Mouse (Mus musculus) liver, embryonic 16.5 days (tissue): ENCODE results near the gene Sypl. TPM values are rescaled to one million over a fixed set of nuclear protein-coding genes. Genes with fewer than 3 reads are reported as not detected.

Experiments used
- ATAC-seq: fragments of 200-750 bp; cut with Nextera tagmentation; 2 replicates; pipeline ENCODE4 v1.8.0; 2017; ENCODE audit warnings: low read depth, mild to moderate bottlenecking, moderate number of reproducible peaks, moderate library complexity
- H3K27ac ChIP-seq: fragments of 300-500 bp; sonication (generic); 2 replicates; pipeline ENCODE4 v1.5.1; 2014; ENCODE audit warnings: mild to moderate bottlenecking, low read length
- H3K27me3 ChIP-seq: fragments of 300-500 bp; sonication (generic); 2 replicates; pipeline ENCODE4 v1.6.1; 2014; ENCODE audit warnings: low read depth, low read length, mixed read lengths; ENCODE audit not compliant: control insufficient read depth, insufficient read depth
- H3K36me3 ChIP-seq: fragments of 300-500 bp; sonication (generic); 2 replicates; pipeline ENCODE4 v1.6.1; 2014; ENCODE audit warnings: mild to moderate bottlenecking; ENCODE audit not compliant: control insufficient read depth, insufficient read depth
- H3K4me1 ChIP-seq: fragments of 300-500 bp; sonication (generic); 2 replicates; pipeline ENCODE4 v1.6.1; 2014; ENCODE audit warnings: low read depth, low read length, mixed read lengths; ENCODE audit not compliant: control insufficient read depth
- H3K4me2 ChIP-seq: fragments of 300-500 bp; sonication (generic); 2 replicates; pipeline ENCODE4 v1.6.1; 2014; ENCODE audit warnings: low read depth, low read length, mixed read lengths
- H3K4me3 ChIP-seq: fragments of 300-500 bp; sonication (generic); 2 replicates; pipeline ENCODE4 v1.5.1; 2014; ENCODE audit warnings: low read depth, mild to moderate bottlenecking, low read length
- H3K9ac ChIP-seq: fragments of 300-500 bp; sonication (generic); 2 replicates; pipeline ENCODE4 v1.6.1; 2014; ENCODE audit warnings: low read depth, low read length
- H3K9me3 ChIP-seq: fragments of 300-500 bp; sonication (generic); replicated peaks from 2 replicates; pipeline ENCODE4 v1.6.1; 2016; ENCODE audit warnings: low read length; ENCODE audit not compliant: control insufficient read depth
- whole genome bisulfite sequencing: fragments of 180-500 bp; shearing (Covaris S2); extraction: QIAGEN DNeasy Blood & Tissue Kit; methylation state at CpG from one replicate; pipeline ENCODE4 v1.1.7; 2014; ENCODE audit not compliant: insufficient replicate concordance; 5-methylcytosine and 5-hydroxymethylcytosine counted together
- polyA plus RNA-seq: library from polyadenylated mRNA; unstranded; fragments of >200 nt; fragmentation: Nextera tagmentation; extraction: Ambion mirVana; gene quantifications from 2 replicates; pipeline ENCODE4 v1.2.1, GENCODE M21; 2015

Sypl gene
- polyA plus RNA-seq, 1 experiment from 2014 or later: 39.0 TPM

- H3K4me3 ChIP-seq: no peak overlapping the region
- no peak overlapping the region for H3K9ac ChIP-seq
- ATAC-seq: no peak
- no peaks in the 10 kb centered on the region for H3K4me1 ChIP-seq
- no peak overlapping the region for H3K4me2 ChIP-seq
- 44% methylated on average over 4 of the region's 4 CpGs for WGBS
- no peak overlapping the region for H3K27ac ChIP-seq
- no peaks in the 10 kb centered on the region for H3K9me3 ChIP-seq
- H3K27me3 ChIP-seq: no peaks in the 10 kb centered on the region
- no peaks in the 10 kb centered on the region for H3K36me3 ChIP-seq
These were observed 64.9 kb downstream of the Sypl start for GRCm38 (mm10) chr12:33018601-33019000.

GRCm38 (mm10) chr12:33020011-33020410 is 66.3 kb downstream of the Sypl start:
- H3K27ac ChIP-seq: no peak overlapping the region
- H3K9ac ChIP-seq: no peak overlapping the region
- H3K4me3 ChIP-seq: no peak overlapping the region
- 77% methylated on average over 6 of the region's 6 CpGs for WGBS
- no peak overlapping the region for H3K4me2 ChIP-seq
- no peaks in the 10 kb centered on the region for H3K4me1 ChIP-seq
- no peaks in the 10 kb centered on the region for H3K27me3 ChIP-seq
- H3K9me3 ChIP-seq: no peaks in the 10 kb centered on the region
- no peaks in the 10 kb centered on the region for H3K36me3 ChIP-seq
- ATAC-seq: no peak

- Histone ChIP-seq H3K9ac (no peak overlapping the region), H3K27ac (no peak overlapping the region), H3K4me2 (no peak overlapping the region), H3K27me3 (no peaks in the 10 kb centered on the region), H3K4me1 (no peaks in the 10 kb centered on the region), H3K4me3 (no peak overlapping the region), H3K36me3 (no peaks in the 10 kb centered on the region), H3K9me3 (no peaks in the 10 kb centered on the region)
- ATAC-seq: no peak
- 55% methylated on average over 9 of the region's 9 CpGs for WGBS
These were observed 67.4 kb downstream of the Sypl start for GRCm38 (mm10) chr12:33021140-33021539.

- 69% methylated on average over 4 of the region's 4 CpGs for WGBS
- H3K36me3 ChIP-seq: no peaks in the 10 kb centered on the region
- no peak overlapping the region for H3K4me3 ChIP-seq
- H3K27ac ChIP-seq: no peak overlapping the region
- H3K9me3 ChIP-seq: no peaks in the 10 kb centered on the region
- H3K27me3 ChIP-seq: no peaks in the 10 kb centered on the region
- no peaks in the 10 kb centered on the region for H3K4me1 ChIP-seq
- no peak overlapping the region for H3K9ac ChIP-seq
- ATAC-seq: no peak
- H3K4me2 ChIP-seq: no peak overlapping the region
These were observed 68.1 kb downstream of the Sypl start for GRCm38 (mm10) chr12:33021751-33022150.

GRCm38 (mm10) chr12:33024524-33024923 is 70.8 kb downstream of the Sypl start:
- ATAC-seq: no peak
- H3K27me3 ChIP-seq: no peaks in the 10 kb centered on the region
- no peak overlapping the region for H3K27ac ChIP-seq
- no peak overlapping the region for H3K4me2 ChIP-seq
- 35% methylated on average over 6 of the region's 6 CpGs for WGBS
- no peak overlapping the region for H3K4me3 ChIP-seq
- H3K36me3 ChIP-seq: no peaks in the 10 kb centered on the region
- H3K4me1 ChIP-seq: no peaks in the 10 kb centered on the region
- H3K9me3 ChIP-seq: no peaks in the 10 kb centered on the region
- no peak overlapping the region for H3K9ac ChIP-seq

GRCm38 (mm10) chr12:33027093-33027492 is 73.4 kb downstream of the Sypl start:
- Histone ChIP-seq H3K36me3 (no peaks in the 10 kb centered on the region), H3K4me1 (no peaks in the 10 kb centered on the region), H3K9ac (no peak overlapping the region), H3K9me3 (no peaks in the 10 kb centered on the region), H3K4me2 (no peak overlapping the region), H3K27me3 (no peaks in the 10 kb centered on the region), H3K27ac (no peak overlapping the region), H3K4me3 (no peak overlapping the region)
- under 1% methylated on average over 10 of the region's 10 CpGs for WGBS
- ATAC-seq: peak; percentile 13; the same call in 1 of the 2 replicates

GRCm38 (mm10) chr12:33028109-33028691 is 74.5 kb downstream of the Sypl start:
- no peak for ATAC-seq
- no peaks in the 10 kb centered on the region for H3K9me3 ChIP-seq
- H3K36me3 ChIP-seq: no peaks in the 10 kb centered on the region
- WGBS: 50% methylated on average over 10 of the region's 10 CpGs
- H3K4me1 ChIP-seq: no peaks in the 10 kb centered on the region
- no peak overlapping the region for H3K4me3 ChIP-seq
- no peak overlapping the region for H3K4me2 ChIP-seq
- H3K9ac ChIP-seq: no peak overlapping the region
- H3K27me3 ChIP-seq: no peaks in the 10 kb centered on the region
- no peak overlapping the region for H3K27ac ChIP-seq

- Histone ChIP-seq H3K4me3 (no peak overlapping the region), H3K27me3 (no peaks in the 10 kb centered on the region), H3K9me3 (no peaks in the 10 kb centered on the region), H3K4me2 (no peak overlapping the region), H3K27ac (no peak overlapping the region), H3K4me1 (no peaks in the 10 kb centered on the region), H3K36me3 (no peaks in the 10 kb centered on the region), H3K9ac (no peak overlapping the region)
- ATAC-seq: no peak
- WGBS: 54% methylated on average over 13 of the region's 13 CpGs
These were observed 75.0 kb downstream of the Sypl start for GRCm38 (mm10) chr12:33028708-33029107.
